Mouse (Mus musculus): ENCODE data around the gene Islr. TPM values are rescaled to one million over a fixed set of nuclear protein-coding genes. Genes with fewer than 3 reads are reported as not detected.

The Islr gene
- polyA plus RNA-seq, 1 experiment = 34.0 TPM

- H3K4me3 ChIP-seq (ENCODE audit: insufficient read depth, low read length) = no peak overlapping the region
- 0 out of 2 replicates have a peak, but pooled peaks cover 1% of the 10 kb centered on the region for H3K4me1 ChIP-seq (ENCODE audit: control insufficient read depth, insufficient read depth, low read length)
- TF ChIP-seq POLR2A (IDR thresholded peaks at IDR 0.05; ENCODE audit: extremely low read depth, insufficient read depth, low read length) (no peak), CTCF (IDR thresholded peaks at IDR 0.05; ENCODE audit: extremely low read depth, insufficient read depth, low read length) (no peak)
- no peak overlapping the region for H3K27ac ChIP-seq (ENCODE audit: insufficient read depth, low read length)
Observed at GRCm38 (mm10) chr9:58206013-58206412, 1.9 kb upstream of the Islr start.

- H3K4me3 ChIP-seq (ENCODE audit: insufficient read depth, low read length) = no peak overlapping the region; the same call in none of the 2 replicates
- 0 out of 2 replicates have a peak, but pooled peaks cover 1% of the 10 kb centered on the region for H3K4me1 ChIP-seq (ENCODE audit: control insufficient read depth, insufficient read depth, low read length)
- H3K27ac ChIP-seq (ENCODE audit: insufficient read depth, low read length) = no peak overlapping the region
- TF ChIP-seq CTCF (IDR thresholded peaks at IDR 0.05; ENCODE audit: extremely low read depth, insufficient read depth, low read length) = peak; percentile 92
- no peak for TF ChIP-seq POLR2A (IDR thresholded peaks at IDR 0.05; ENCODE audit: extremely low read depth, insufficient read depth, low read length)
Observed at GRCm38 (mm10) chr9:58204448-58205000, 418 bp upstream of the Islr start.

- Histone ChIP-seq H3K27ac (ENCODE audit: insufficient read depth, low read length) (peak overlapping the region; percentile 60; the same call in 1 of the 2 replicates), H3K4me3 (ENCODE audit: insufficient read depth, low read length) (peak overlapping the region; percentile 75), H3K4me1 (ENCODE audit: control insufficient read depth, insufficient read depth, low read length) (peaks cover 2% of the 10 kb centered on the region)
- TF ChIP-seq CTCF (IDR thresholded peaks at IDR 0.05; ENCODE audit: extremely low read depth, insufficient read depth, low read length) = no peak
Observed at GRCm38 (mm10) chr9:58202676-58203453, 1.2 kb downstream of the Islr start.

GRCm38 (mm10) chr9:58201861-58202549 lies 2.1 kb downstream of the Islr start:
- Histone ChIP-seq H3K27ac (ENCODE audit: insufficient read depth, low read length) (peak overlapping the region; percentile 60; the same call in 1 of the 2 replicates), H3K4me1 (ENCODE audit: control insufficient read depth, insufficient read depth, low read length) (peaks cover 2% of the 10 kb centered on the region), H3K4me3 (ENCODE audit: insufficient read depth, low read length) (peak overlapping the region; percentile 75)
- TF ChIP-seq CTCF (IDR thresholded peaks at IDR 0.05; ENCODE audit: extremely low read depth, insufficient read depth, low read length) = no peak

- H3K4me1 ChIP-seq (ENCODE audit: control insufficient read depth, insufficient read depth, low read length) = peaks cover 2% of the 10 kb centered on the region
- no peak for TF ChIP-seq POLR2A (IDR thresholded peaks at IDR 0.05; ENCODE audit: extremely low read depth, insufficient read depth, low read length)
- no peak for TF ChIP-seq CTCF (IDR thresholded peaks at IDR 0.05; ENCODE audit: extremely low read depth, insufficient read depth, low read length)
- H3K27ac ChIP-seq (ENCODE audit: insufficient read depth, low read length) = peak overlapping the region; percentile 60
- H3K4me3 ChIP-seq (ENCODE audit: insufficient read depth, low read length) = peak overlapping the region; percentile 75
Observed at GRCm38 (mm10) chr9:58201091-58201842, 2.8 kb downstream of the Islr start.

GRCm38 (mm10) chr9:58200270-58201090 lies 3.6 kb downstream of the Islr start:
- TF ChIP-seq CTCF (IDR thresholded peaks at IDR 0.05; ENCODE audit: extremely low read depth, insufficient read depth, low read length) = no peak
- no peak for TF ChIP-seq POLR2A (IDR thresholded peaks at IDR 0.05; ENCODE audit: extremely low read depth, insufficient read depth, low read length)
- Histone ChIP-seq H3K4me1 (ENCODE audit: control insufficient read depth, insufficient read depth, low read length) (peaks cover 3% of the 10 kb centered on the region), H3K27ac (ENCODE audit: insufficient read depth, low read length) (peak overlapping the region; percentile 60), H3K4me3 (ENCODE audit: insufficient read depth, low read length) (peak overlapping the region; percentile 75)

GRCm38 (mm10) chr9:58199381-58200269 lies 4.5 kb downstream of the Islr start:
- Histone ChIP-seq H3K4me1 (ENCODE audit: control insufficient read depth, insufficient read depth, low read length) (peaks cover 6% of the 10 kb centered on the region), H3K4me3 (ENCODE audit: insufficient read depth, low read length) (peak overlapping the region; percentile 75), H3K27ac (ENCODE audit: insufficient read depth, low read length) (peak overlapping the region; percentile 34)
- no peak for TF ChIP-seq POLR2A (IDR thresholded peaks at IDR 0.05; ENCODE audit: extremely low read depth, insufficient read depth, low read length)
- TF ChIP-seq CTCF (IDR thresholded peaks at IDR 0.05; ENCODE audit: extremely low read depth, insufficient read depth, low read length) = no peak

GRCm38 (mm10) chr9:58198801-58199371 lies 5.2 kb downstream of the Islr start:
- TF ChIP-seq CTCF (IDR thresholded peaks at IDR 0.05; ENCODE audit: extremely low read depth, insufficient read depth, low read length) (0 out of 2 replicates have a peak, but pooled peaks have one; percentile 10), POLR2A (IDR thresholded peaks at IDR 0.05; ENCODE audit: extremely low read depth, insufficient read depth, low read length) (0 out of 2 replicates have a peak, but pooled peaks have one; percentile 24)
- peak overlapping the region; percentile 34 for H3K27ac ChIP-seq (ENCODE audit: insufficient read depth, low read length)
- peak overlapping the region; percentile 75 for H3K4me3 ChIP-seq (ENCODE audit: insufficient read depth, low read length)
- H3K4me1 ChIP-seq (ENCODE audit: control insufficient read depth, insufficient read depth, low read length) = peaks cover 7% of the 10 kb centered on the region

All from cortical plate, adult 2 months (tissue).